Mouse (Mus musculus) layer of hippocampus, adult 11-12 months (tissue): ENCODE measurements around the gene Wdr63.

Experiments
- DNase-seq: peaks from one replicate; pipeline ENCODE4 v3.0.0; 2022; ENCODE audit warnings: low spot score

Gene Wdr63

GRCm38 (mm10) chr3:146107921-146108571 lies at the start of gene Wdr63:
TSS of gene Wdr63 (minus strand) at chr3:146108130.
- DNase-seq: peak; percentile 76

GRCm38 (mm10) chr3:146156811-146157210 lies 48.9 kb upstream of the Wdr63 start:
- no peak for DNase-seq

GRCm38 (mm10) chr3:146155628-146156576 lies 48.0 kb upstream of the Wdr63 start:
- DNase-seq: no peak

GRCm38 (mm10) chr3:146153862-146154611 lies 46.1 kb upstream of the Wdr63 start:
- no peak for DNase-seq

- no peak for DNase-seq
Measured at GRCm38 (mm10) chr3:146152913-146153312, 45.0 kb upstream of the Wdr63 start.

GRCm38 (mm10) chr3:146152348-146152747 lies 44.4 kb upstream of the Wdr63 start:
- no peak for DNase-seq

- DNase-seq: no peak
Measured at GRCm38 (mm10) chr3:146151755-146152154, 43.8 kb upstream of the Wdr63 start.

GRCm38 (mm10) chr3:146151328-146151727 lies 43.4 kb upstream of the Wdr63 start:
- DNase-seq: no peak

- DNase-seq: no peak
Measured at GRCm38 (mm10) chr3:146150560-146150959, 42.6 kb upstream of the Wdr63 start.

GRCm38 (mm10) chr3:146150058-146150400 lies 42.1 kb upstream of the Wdr63 start:
- no peak for DNase-seq

- DNase-seq: no peak
Measured at GRCm38 (mm10) chr3:146149156-146150057, 41.5 kb upstream of the Wdr63 start, which contains the start of gene Mcoln2. TSS of gene Mcoln2 (plus strand) at chr3:146149833.

- DNase-seq: no peak
Measured at GRCm38 (mm10) chr3:146146131-146146530, 38.2 kb upstream of the Wdr63 start.

GRCm38 (mm10) chr3:146145501-146145900 lies 37.6 kb upstream of the Wdr63 start:
- no peak for DNase-seq

GRCm38 (mm10) chr3:146142523-146142922 lies 34.6 kb upstream of the Wdr63 start:
- DNase-seq: no peak

- DNase-seq: no peak
Measured at GRCm38 (mm10) chr3:146140276-146140675, 32.3 kb upstream of the Wdr63 start.

GRCm38 (mm10) chr3:146136422-146136821 lies 28.5 kb upstream of the Wdr63 start:
- DNase-seq: no peak

GRCm38 (mm10) chr3:146135417-146135816 lies 27.5 kb upstream of the Wdr63 start:
- DNase-seq: no peak

GRCm38 (mm10) chr3:146134834-146135233 lies 26.9 kb upstream of the Wdr63 start:
- peak; percentile 7 for DNase-seq

GRCm38 (mm10) chr3:146127205-146127604 lies 19.3 kb upstream of the Wdr63 start:
- DNase-seq: no peak

GRCm38 (mm10) chr3:146123464-146123825 lies 15.5 kb upstream of the Wdr63 start:
- DNase-seq: no peak

- DNase-seq: no peak
Measured at GRCm38 (mm10) chr3:146122807-146123463, 15.0 kb upstream of the Wdr63 start.
